Mouse (Mus musculus): ENCODE measurements around the gene Itih5. TPM values are rescaled to one million over a fixed set of nuclear protein-coding genes. Genes with fewer than 3 reads are reported as not detected.

Itih5 gene
- polyA plus RNA-seq, 1 experiment from 2014 or later = 3.7 TPM

GRCm38 (mm10) chr2:10276194-10276593, 122.8 kb downstream of the Itih5 start:
- H3K4me1 ChIP-seq = peaks cover 15% of the 10 kb centered on the region
- no peaks in the 10 kb centered on the region for H3K36me3 ChIP-seq (replicated peaks)
- H3K27ac ChIP-seq (replicated peaks) = no peak overlapping the region
- peaks cover 5% of the 10 kb centered on the region; the same call in 1 of the 2 replicates for H3K27me3 ChIP-seq (replicated peaks; ENCODE audit: low read depth, poor library complexity, severe bottlenecking)
- H3K9me3 ChIP-seq = no peaks in the 10 kb centered on the region
- no peak overlapping the region for H3K4me3 ChIP-seq
- DNase-seq (ENCODE audit: low spot score) = peak; percentile 78
- 42% methylated on average over 2 of the region's 2 CpGs for WGBS

DNA sequence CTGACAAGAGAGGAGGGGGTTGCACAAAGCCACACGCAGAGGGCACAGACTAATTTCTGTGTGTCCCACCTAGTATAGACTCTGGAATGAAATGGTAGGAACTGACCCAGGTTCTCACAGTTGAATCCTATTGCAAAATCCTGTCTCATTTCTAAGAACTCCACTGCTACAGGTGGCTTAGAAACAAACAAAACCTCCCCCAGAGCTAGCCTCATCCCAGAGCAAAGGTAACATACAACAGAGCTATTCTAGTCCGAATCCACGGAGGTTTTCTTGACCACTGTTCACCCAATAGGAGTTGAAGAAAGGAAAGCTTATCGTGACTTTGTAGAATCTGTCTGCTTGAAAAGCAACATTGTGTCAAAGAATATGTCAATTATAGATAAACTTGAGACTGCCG, 130.3 kb downstream of the Itih5 start:
- WGBS = 32% methylated on average over 5 of the region's 5 CpGs
- Histone ChIP-seq H3K27me3 (replicated peaks; ENCODE audit: low read depth, poor library complexity, severe bottlenecking) (peaks cover 47% of the 10 kb centered on the region), H3K9me3 (no peaks in the 10 kb centered on the region), H3K36me3 (replicated peaks) (no peaks in the 10 kb centered on the region), H3K4me3 (no peak overlapping the region), H3K4me1 (peaks cover 38% of the 10 kb centered on the region), H3K27ac (replicated peaks) (no peak overlapping the region)
- no peak for DNase-seq (ENCODE audit: low spot score)

GRCm38 (mm10) chr2:10284636-10285270, 131.4 kb downstream of the Itih5 start:
- peak; percentile 70 for DNase-seq (ENCODE audit: low spot score)
- Histone ChIP-seq H3K4me1 (peaks cover 38% of the 10 kb centered on the region), H3K9me3 (no peaks in the 10 kb centered on the region), H3K36me3 (replicated peaks) (no peaks in the 10 kb centered on the region), H3K4me3 (peak overlapping the region; percentile 20; the same call in 1 of the 2 replicates), H3K27ac (replicated peaks) (peak overlapping the region; percentile 52; the same call in 1 of the 2 replicates), H3K27me3 (replicated peaks; ENCODE audit: low read depth, poor library complexity, severe bottlenecking) (peaks cover 42% of the 10 kb centered on the region)
- 3% methylated on average over 10 of the region's 10 CpGs for WGBS

- peak; percentile 37 for DNase-seq (ENCODE audit: low spot score)
These were observed 132.6 kb downstream of the Itih5 start for GRCm38 (mm10) chr2:10285975-10286374.

GRCm38 (mm10) chr2:10288142-10288831, 134.9 kb downstream of the Itih5 start:
- Histone ChIP-seq H3K27me3 (replicated peaks; ENCODE audit: low read depth, poor library complexity, severe bottlenecking) (peaks cover 40% of the 10 kb centered on the region), H3K36me3 (replicated peaks) (no peaks in the 10 kb centered on the region), H3K4me3 (no peak overlapping the region), H3K9me3 (no peaks in the 10 kb centered on the region), H3K4me1 (peaks cover 29% of the 10 kb centered on the region), H3K27ac (replicated peaks) (no peak overlapping the region)
- 20% methylated on average over 12 of the region's 12 CpGs for WGBS
- DNase-seq (ENCODE audit: low spot score) = peak; percentile 64

More at GRCm38 (mm10) chr2:10285975-10286374, 132.6 kb downstream of the Itih5 start:
- WGBS = 14% methylated on average over 13 of the region's 13 CpGs
- Histone ChIP-seq H3K4me1 (peaks cover 38% of the 10 kb centered on the region), H3K36me3 (replicated peaks) (no peaks in the 10 kb centered on the region), H3K27ac (replicated peaks) (no peak overlapping the region), H3K4me3 (no peak overlapping the region), H3K27me3 (replicated peaks; ENCODE audit: low read depth, poor library complexity, severe bottlenecking) (peaks cover 46% of the 10 kb centered on the region), H3K9me3 (no peaks in the 10 kb centered on the region)

DNA sequence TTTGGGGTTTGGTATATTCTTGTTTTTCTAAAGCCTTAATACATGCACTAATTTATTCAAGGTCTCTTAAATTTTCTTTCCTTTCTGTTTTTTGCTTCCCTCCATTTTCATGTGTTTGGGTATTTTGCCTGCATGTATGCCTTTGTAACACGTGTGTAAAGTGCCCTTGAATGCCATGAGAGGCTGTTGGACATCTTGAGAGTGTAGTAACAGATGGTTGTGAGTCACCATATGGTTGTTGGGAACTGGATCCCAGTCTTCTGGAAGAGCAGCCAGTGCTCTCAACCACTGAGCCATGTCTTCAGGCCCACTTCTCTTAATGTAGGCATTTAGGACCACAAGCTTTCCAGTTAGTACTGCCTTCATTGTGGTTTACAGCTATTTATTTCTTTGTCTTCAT, 135.5 kb downstream of the Itih5 start:
- Histone ChIP-seq H3K4me3 (no peak overlapping the region), H3K9me3 (no peaks in the 10 kb centered on the region), H3K36me3 (replicated peaks) (no peaks in the 10 kb centered on the region), H3K27me3 (replicated peaks; ENCODE audit: low read depth, poor library complexity, severe bottlenecking) (peaks cover 37% of the 10 kb centered on the region), H3K27ac (replicated peaks) (no peak overlapping the region), H3K4me1 (peaks cover 23% of the 10 kb centered on the region)
- 0% methylated on average over 1 of the region's 1 CpGs for WGBS
- no peak for DNase-seq (ENCODE audit: low spot score)

- no peak overlapping the region for H3K4me3 ChIP-seq
- no peak for DNase-seq (ENCODE audit: low spot score)
- H3K4me1 ChIP-seq = peaks cover 11% of the 10 kb centered on the region
- H3K9me3 ChIP-seq = no peaks in the 10 kb centered on the region
- H3K27ac ChIP-seq (replicated peaks) = no peak overlapping the region
- WGBS = 82% methylated on average over 7 of the region's 7 CpGs
- H3K36me3 ChIP-seq (replicated peaks) = no peaks in the 10 kb centered on the region
- H3K27me3 ChIP-seq (replicated peaks; ENCODE audit: low read depth, poor library complexity, severe bottlenecking) = peaks cover 37% of the 10 kb centered on the region
These were observed 136.7 kb downstream of the Itih5 start for GRCm38 (mm10) chr2:10290115-10290514.

DNA sequence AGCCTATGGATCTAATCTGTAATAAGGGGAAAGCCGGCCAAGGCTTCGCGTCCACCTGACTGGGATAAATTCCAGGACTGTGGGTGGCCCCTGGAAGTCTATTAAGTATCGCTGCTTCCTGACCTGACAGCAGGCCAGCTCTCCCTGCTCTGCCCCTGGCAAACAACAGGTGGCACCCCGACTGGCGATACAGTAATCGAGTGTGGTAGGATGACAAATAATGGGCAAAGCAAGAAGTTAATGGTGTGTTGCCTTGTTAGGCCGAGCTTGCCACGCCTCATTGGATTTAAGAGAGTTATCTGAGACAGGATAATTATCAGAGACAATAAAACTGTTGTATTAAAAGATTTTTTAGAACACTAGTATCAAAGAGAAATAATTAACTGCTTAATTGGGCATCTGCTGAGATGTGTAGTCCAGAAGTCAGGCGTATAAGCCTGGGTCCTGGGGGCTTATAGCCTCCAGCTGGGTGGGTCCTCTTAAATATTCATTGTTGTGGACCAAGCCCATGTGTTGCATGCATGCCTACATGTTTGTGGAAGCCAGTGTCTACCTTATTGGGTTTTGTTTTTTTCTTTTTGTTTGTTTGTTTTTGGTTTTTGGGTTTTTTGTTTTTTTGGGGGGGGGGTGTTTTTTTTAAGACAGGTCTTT, 140.3 kb downstream of the Itih5 start:
- peaks cover 22% of the 10 kb centered on the region; the same call in 1 of the 2 replicates for H3K27me3 ChIP-seq (replicated peaks; ENCODE audit: low read depth, poor library complexity, severe bottlenecking)
- H3K4me1 ChIP-seq = peaks cover 5% of the 10 kb centered on the region
- no peak for DNase-seq (ENCODE audit: low spot score)
- H3K4me3 ChIP-seq = no peak overlapping the region
- H3K9me3 ChIP-seq = no peaks in the 10 kb centered on the region
- WGBS = 35% methylated on average over 10 of the region's 10 CpGs
- no peak overlapping the region for H3K27ac ChIP-seq (replicated peaks)
- H3K36me3 ChIP-seq (replicated peaks) = no peaks in the 10 kb centered on the region

DNA sequence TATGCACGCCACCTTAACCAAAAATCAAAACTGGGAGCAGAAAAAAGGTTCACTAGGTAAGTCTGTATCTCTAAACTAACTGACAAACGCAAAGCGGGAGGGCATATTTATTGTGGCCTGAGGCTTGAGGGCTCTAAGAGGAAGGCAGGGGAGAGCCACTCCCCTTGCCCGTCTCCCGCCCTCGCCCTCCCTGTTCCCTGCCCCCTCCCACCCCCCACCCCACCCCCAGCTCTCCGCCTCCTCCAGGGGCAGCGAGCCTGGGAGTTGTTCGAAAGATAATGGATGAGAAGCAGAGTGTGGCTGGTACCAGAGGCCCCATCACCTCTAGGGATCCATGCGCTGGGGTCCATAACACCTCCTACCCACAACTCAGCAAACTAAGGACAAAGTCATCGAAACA, 142.5 kb downstream of the Itih5 start:
- Histone ChIP-seq H3K36me3 (replicated peaks) (no peaks in the 10 kb centered on the region), H3K27me3 (replicated peaks; ENCODE audit: low read depth, poor library complexity, severe bottlenecking) (peaks cover 25% of the 10 kb centered on the region), H3K4me3 (peak overlapping the region; percentile 43), H3K9me3 (no peaks in the 10 kb centered on the region), H3K27ac (replicated peaks) (no peak overlapping the region), H3K4me1 (peaks cover 9% of the 10 kb centered on the region)
- WGBS = 9% methylated on average over 11 of the region's 11 CpGs
- DNase-seq (ENCODE audit: low spot score) = peak; percentile 39

DNA sequence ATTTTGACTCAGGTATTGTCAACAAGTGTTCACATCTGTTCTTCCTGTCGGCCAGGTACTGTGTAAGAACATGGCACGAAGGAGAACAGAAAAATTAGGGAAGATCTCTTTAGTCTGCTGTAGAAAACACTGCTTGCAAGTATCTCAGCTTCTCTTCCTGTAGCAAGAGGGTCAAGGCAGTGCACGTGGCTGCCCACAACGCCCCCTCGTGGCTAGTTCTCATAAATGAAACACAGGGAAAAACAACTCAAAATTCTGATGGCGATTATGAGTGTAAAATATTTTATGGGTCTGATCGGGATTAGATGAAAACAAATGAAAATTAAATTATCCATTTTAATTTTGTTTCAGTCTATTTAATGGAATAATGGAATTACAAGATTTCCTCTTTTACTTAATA, 146.9 kb downstream of the Itih5 start:
- WGBS = 54% methylated on average over 7 of the region's 7 CpGs
- DNase-seq (ENCODE audit: low spot score) = peak; percentile 46

DNA sequence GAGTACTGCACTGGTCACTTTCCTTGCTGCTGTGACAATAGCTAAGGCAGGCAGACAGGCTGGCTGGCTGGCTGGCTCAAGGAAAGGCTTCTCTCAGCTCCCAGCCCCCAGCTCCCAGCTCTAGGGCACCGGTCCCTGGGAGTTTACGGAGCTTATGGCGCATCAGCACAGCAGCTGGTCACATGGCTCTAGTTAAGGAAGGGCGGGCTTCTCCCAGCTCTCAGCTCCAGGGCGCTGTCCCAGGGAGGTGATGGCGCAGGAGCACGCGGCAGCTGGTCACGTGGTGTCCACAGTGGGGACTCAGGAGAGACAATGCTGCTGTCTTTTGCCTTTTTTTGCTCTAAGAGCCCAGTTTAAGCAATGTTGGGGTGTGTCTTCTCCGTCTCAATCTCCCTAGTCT, 147.4 kb downstream of the Itih5 start:
- Histone ChIP-seq H3K9me3 (no peaks in the 10 kb centered on the region), H3K27ac (replicated peaks) (peak overlapping the region; percentile 11; the same call in 1 of the 2 replicates), H3K4me3 (peak overlapping the region; percentile 34), H3K36me3 (replicated peaks) (no peaks in the 10 kb centered on the region), H3K4me1 (peaks cover 10% of the 10 kb centered on the region), H3K27me3 (replicated peaks; ENCODE audit: low read depth, poor library complexity, severe bottlenecking) (peaks cover 7% of the 10 kb centered on the region)
- WGBS = 27% methylated on average over 10 of the region's 10 CpGs
- DNase-seq (ENCODE audit: low spot score) = peak; percentile 69

More for the DNA sequence above, 146.9 kb downstream of the Itih5 start:
- Histone ChIP-seq H3K4me3 (no peak overlapping the region), H3K9me3 (no peaks in the 10 kb centered on the region), H3K4me1 (peaks cover 10% of the 10 kb centered on the region), H3K27ac (replicated peaks) (no peak overlapping the region), H3K36me3 (replicated peaks) (no peaks in the 10 kb centered on the region), H3K27me3 (replicated peaks; ENCODE audit: low read depth, poor library complexity, severe bottlenecking) (peaks cover 9% of the 10 kb centered on the region)

- H3K36me3 ChIP-seq (replicated peaks) = no peaks in the 10 kb centered on the region
- no peak overlapping the region for H3K27ac ChIP-seq (replicated peaks)
- DNase-seq (ENCODE audit: low spot score) = no peak
- no peaks in the 10 kb centered on the region for H3K9me3 ChIP-seq
- H3K4me3 ChIP-seq = no peak overlapping the region
- H3K4me1 ChIP-seq = peaks cover 5% of the 10 kb centered on the region
- 64% methylated on average over 3 of the region's 3 CpGs for WGBS
- H3K27me3 ChIP-seq (replicated peaks; ENCODE audit: low read depth, poor library complexity, severe bottlenecking) = peaks cover 7% of the 10 kb centered on the region
These were observed 148.0 kb downstream of the Itih5 start for GRCm38 (mm10) chr2:10301391-10301790.

Data from embryonic facial prominence, embryonic 10.5 days (tissue).